Mouse (Mus musculus) frontal cortex, adult (tissue): ENCODE data around the gene Gm10696.
"Not testable (repeated sequence)": the region's sequence is repeated elsewhere in the genome, so short reads cannot be mapped to it uniquely, and the experiment has no call there.

ENCODE experiments used
- ATAC-seq: cut with Nextera tagmentation; 2 replicates; pipeline ENCODE4 v1.9.2; 2017; ENCODE audit warnings: mild to moderate bottlenecking, moderate library complexity, mixed read lengths; ENCODE audit not compliant: low TSS enrichment

Gm10696 gene

DNA sequence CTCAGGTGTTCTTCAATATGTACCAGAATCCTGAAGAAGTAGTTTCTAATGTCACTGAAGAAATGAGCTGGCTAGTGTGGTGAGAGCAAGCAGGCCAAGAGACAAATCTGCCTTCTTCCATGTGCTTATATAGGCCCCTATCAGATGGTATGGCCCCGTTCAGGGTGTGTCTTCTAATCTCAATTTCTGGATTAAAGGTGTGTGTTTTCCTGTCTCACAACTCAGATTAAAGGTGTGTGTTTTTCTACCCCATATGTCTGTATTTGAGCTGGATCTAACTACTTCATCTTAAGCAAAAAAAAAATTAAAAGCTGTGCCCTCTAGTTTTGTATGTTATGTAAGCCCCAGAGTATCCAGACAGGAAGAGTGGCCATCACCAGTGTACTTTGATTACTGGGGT is at the start of gene Gm10696:
TSS of gene Gm10696 (minus strand) at position 101 of the 400 bp plus-strand sequence.
- ATAC-seq = not testable (repeated sequence)

- not testable (repeated sequence) for ATAC-seq
Observed at GRCm38 (mm10) chr3:94196414-94196813, 18.4 kb upstream of the Gm10696 start, which contains the start of gene Gm5286. TSS of gene Gm5286 (plus strand) at chr3:94196714.

DNA sequence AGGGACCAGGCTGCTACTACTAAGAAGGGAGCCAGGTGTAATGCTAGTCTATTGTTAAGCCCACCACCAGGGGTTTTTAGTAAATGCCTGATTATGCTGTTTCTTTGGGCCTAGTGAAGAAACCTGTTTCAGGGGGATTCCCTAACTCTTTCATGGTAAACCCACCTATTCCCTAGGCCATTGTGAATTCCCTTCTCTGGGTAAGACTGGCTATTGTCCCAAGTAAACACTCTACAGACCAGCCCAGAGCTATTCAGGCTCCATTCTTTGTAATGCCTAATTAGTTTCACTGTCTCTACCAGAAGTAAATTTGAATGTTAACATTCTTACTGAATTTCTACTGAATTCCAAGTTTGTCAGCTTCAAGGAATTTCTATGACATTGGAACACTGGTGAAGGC is 10.6 kb downstream of the Gm10696 start:
- not testable (repeated sequence) for ATAC-seq
